Mouse (Mus musculus) heart, adult 18-20 months (tissue): ENCODE results near the gene Phtf2. TPM values are rescaled to one million over a fixed set of nuclear protein-coding genes. Genes with fewer than 3 reads are reported as not detected.
A peak's percentile ranks its signal among the peaks of the same experiment; 100 is the strongest.
"Not testable (repeated sequence)": the region's sequence is repeated elsewhere in the genome, so short reads cannot be mapped to it uniquely, and the experiment has no call there.

ENCODE experiments used
- DNase-seq, 2 experiments: peaks; one replicate each; pipeline ENCODE4 v3.0.0; 2021 to 2022; ENCODE audit warnings: mixed read lengths in 1 of 2
- total RNA-seq, 2 experiments: library from RNA; stranded (reverse); gene quantifications; 2 replicates each; pipeline ENCODE4 v1.2.3; 2021

The Phtf2 gene
- total RNA-seq, 2 experiments from 2014 or later, result 62.5 to 66.6 TPM

DNA sequence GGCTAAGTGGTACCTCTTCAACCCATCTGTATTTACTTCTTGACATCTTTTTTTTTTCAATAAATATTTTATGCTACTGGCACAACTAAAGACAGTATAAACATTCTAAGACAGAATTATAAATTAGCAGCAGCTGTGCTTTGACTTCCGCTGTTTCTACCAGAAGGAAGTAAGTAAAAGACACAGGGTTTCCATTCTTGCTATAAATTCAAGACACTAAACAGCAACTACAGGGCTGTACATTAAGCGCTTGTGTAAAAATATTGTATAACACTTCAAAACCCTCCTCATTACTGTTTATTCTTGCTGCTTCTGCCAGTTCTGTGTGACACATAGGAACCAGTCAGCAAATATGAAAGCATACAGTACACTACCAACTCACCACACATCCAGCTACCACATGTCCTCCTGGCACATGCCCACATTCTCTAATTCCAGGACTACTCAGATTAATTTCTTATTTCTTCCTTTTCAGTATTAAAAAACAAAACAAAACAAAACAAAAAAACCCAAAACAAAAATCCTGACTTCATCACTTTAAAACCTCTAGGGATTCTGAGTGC, 16.6 kb downstream of the Phtf2 start:
- no peak for DNase-seq

GRCm38 (mm10) chr5:20864216-20864969, 17.5 kb downstream of the Phtf2 start:
- DNase-seq, result no peak

DNA sequence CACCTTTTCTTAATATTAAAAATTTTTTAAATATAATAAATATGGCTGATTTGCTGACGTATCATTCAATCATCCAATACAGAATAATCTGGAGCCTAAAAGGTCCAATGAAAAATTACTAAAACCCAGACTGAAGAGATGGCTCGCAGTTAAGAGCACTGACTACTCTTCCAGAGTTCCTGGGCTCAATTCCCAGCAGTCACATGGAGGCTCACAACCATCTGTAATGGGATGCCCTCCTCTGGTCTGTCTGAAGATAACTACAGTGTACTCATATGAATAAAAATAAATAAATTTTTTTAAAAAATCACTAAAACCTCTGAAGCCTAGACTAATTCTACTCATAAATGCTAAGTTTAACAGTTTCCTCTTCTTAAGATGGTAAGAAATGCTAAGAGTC, 20.0 kb downstream of the Phtf2 start:
- no peak for DNase-seq

GRCm38 (mm10) chr5:20860565-20860964, 21.4 kb downstream of the Phtf2 start:
- DNase-seq, result no peak

GRCm38 (mm10) chr5:20858404-20858803, 23.5 kb downstream of the Phtf2 start:
- no peak for DNase-seq

DNA sequence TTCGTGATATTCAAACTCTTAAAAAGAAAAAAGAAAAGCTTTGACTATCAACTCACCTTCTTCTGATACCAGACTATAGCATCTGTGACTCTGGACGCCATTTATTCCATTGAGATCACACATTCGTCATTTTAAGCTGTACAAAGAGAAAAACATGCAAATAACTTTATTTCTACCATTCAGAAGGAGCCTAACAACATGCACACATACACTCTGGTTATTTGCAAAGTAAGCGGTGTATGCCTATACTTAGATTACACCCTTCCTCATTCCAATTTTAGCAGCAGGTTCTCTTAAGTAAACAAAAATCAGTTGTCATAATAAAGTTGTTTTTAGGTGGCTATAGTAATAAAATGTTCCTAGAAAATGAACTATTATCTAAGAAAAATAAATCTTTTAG, 26.9 kb downstream of the Phtf2 start:
- no peak for DNase-seq

- DNase-seq, result no peak
Measured at GRCm38 (mm10) chr5:20847010-20847409, 34.9 kb downstream of the Phtf2 start.

- DNase-seq, result no peak
Measured at GRCm38 (mm10) chr5:20843816-20844215, 38.1 kb downstream of the Phtf2 start.

DNA sequence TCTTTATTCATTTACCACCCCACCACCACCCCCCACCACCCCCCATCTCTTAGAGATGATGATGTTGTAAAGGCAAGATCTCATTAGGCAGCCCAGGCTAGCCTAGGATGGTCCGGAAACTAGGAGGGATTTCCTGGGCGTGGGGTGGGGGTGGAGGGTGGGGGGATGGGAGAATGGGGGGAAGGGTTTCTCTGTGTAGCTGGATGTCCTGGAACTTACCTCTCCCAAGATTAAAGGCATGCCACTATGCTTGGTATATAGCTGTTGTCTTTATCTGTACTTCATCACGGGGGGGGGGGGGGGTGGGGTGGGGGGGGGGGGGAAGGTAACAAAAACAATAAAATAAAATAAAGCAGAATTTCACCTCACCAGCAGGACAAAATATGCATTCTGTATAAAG, 38.5 kb downstream of the Phtf2 start:
- DNase-seq, result no peak

- no peak for DNase-seq
Measured at GRCm38 (mm10) chr5:20837082-20837481, 44.8 kb downstream of the Phtf2 start.

DNA sequence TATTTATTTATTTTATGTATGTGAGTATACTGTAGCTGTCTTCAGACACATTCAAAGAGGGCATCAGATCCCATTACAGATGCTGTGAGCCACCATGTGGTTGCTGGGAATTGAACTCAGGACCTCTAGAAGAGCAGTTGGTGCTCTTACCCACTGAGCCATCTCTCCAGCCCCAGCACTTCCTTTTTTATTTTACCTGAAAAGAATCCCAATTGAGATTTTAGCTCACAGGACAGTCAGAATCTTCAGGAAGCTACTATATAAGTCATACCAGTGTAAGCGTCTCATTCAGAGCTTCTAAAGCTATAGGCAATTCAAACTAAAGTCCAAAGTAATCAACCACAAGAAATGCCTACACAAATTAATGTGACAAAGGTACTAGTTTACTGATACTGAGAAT, 47.5 kb downstream of the Phtf2 start:
- DNase-seq, result no peak

- no peak for DNase-seq
Measured at GRCm38 (mm10) chr5:20831433-20831832, 50.5 kb downstream of the Phtf2 start.

GRCm38 (mm10) chr5:20830717-20831116, 51.2 kb downstream of the Phtf2 start:
- DNase-seq, result no peak

- DNase-seq, result peak; percentile 47 to 52
Measured at GRCm38 (mm10) chr5:20821647-20822046, 60.3 kb downstream of the Phtf2 start.

- DNase-seq, result peak; percentile 52
Measured at GRCm38 (mm10) chr5:20821122-20821521, 60.8 kb downstream of the Phtf2 start.

DNA sequence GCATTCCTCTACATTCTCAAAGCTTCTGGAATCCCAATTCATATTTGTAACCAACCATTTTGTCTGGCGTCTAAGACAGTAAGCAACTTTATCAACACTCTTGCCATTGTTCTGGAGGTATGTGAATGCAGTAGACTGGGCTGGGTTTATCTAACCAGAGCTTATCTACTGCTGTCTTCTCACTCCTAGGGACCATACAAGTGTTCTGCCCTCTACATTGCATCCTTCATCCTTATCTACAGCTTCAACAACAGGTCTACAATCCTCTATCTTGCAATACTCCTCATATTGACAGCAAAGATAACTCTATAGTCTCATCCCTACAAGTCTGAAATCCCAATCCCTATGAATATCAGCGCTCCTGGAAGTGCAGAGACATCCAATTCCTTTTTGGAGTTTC, 66.8 kb downstream of the Phtf2 start:
- DNase-seq, result no peak

GRCm38 (mm10) chr5:20810449-20810848, 71.5 kb downstream of the Phtf2 start:
- no peak for DNase-seq

DNA sequence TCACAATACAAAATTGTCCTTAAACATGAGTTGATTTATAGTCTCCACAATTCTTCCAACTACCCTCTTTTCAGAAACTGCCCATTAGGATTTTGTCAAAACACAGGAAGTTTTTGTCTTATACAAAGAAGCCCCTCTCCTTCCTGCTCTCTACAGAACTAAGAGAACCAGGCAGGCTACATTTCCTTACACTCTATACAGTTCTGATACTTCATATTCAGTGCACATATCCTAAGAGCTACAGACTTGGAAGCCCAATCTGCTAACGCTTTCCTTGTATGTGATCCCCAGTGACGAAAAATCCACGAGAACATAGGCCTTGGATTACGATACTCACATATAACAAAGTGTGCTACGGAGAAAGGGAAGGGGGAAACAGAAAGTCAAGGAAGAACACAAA, 86.0 kb downstream of the Phtf2 start:
- no peak for DNase-seq

GRCm38 (mm10) chr5:20791793-20792554, 90.0 kb downstream of the Phtf2 start:
- peak; percentile 61 to 70 for DNase-seq

DNA sequence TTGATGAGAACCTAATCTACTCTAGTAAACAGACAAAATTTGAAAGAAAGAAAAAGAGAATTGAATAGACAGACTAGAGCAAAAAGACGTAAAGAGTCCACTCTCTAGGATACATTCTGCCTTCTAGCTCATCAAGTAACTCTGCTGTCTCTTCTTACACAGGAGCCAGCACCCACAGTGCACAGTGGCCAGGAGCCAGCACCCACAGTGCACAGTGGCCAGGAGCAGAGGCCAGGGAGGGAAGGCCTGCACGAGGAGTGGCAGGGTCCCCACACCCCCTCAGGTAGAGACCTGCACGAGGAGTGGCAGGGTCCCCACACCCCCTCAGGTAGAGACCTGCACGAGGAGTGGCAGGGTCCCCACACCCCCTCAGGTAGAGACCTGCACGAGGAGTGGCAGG, 95.5 kb downstream of the Phtf2 start:
- not testable (repeated sequence) for DNase-seq

DNA sequence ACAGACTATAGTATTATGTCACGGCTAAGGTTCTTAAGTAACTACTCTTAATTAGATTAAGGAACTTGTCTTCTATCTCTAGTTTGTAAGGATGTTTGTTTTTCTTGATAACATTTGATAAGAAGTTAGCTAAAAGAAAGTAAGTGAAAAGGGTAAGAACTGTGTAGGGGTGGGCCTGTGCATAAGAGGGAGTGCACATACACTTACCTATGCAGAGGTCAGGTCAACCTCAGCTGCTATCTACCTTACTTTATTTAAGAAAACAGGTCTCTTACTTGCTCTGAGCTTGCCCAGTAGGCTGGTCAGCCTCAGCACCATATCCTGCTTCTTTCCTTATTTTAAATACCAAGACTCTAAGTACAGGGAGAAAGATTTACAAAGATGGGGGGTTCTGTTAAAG, 100.8 kb downstream of the Phtf2 start:
- no peak for DNase-seq

DNA sequence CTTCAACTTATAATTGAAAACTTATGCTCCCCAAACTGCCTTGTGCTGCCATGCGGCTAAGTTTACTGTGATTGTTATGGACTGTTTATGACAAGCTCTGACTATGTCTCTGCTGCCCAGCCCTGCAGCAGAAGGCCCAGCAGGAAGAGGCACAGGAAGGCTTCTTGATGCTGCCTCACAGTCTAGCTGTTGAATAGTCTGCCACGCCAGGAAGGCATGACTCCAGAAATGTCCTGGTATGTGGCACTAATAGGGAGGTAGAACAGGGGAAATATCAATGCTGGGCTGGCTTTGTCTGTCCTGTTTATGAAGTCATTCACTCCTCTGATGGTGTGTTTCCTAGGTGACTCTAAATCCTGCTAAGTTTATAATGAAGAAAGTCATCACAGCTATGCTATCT, 102.7 kb downstream of the Phtf2 start:
- no peak for DNase-seq

- no peak for DNase-seq
Measured at GRCm38 (mm10) chr5:20778274-20778984, 103.5 kb downstream of the Phtf2 start.
